Mouse (Mus musculus) lung, postnatal 0 days (tissue): ENCODE results near the gene Commd6. TPM values are rescaled to one million over a fixed set of nuclear protein-coding genes. Genes with fewer than 3 reads are reported as not detected.
"Not testable (repeated sequence)": the region's sequence is repeated elsewhere in the genome, so short reads cannot be mapped to it uniquely, and the experiment has no call there.

Source experiments
- ATAC-seq: fragments of 200-750 bp; cut with Nextera tagmentation; 2 replicates; pipeline ENCODE4 v1.8.0; 2017; ENCODE audit warnings: moderate library complexity
- DNase-seq: peaks from one replicate; pipeline ENCODE4 v3.0.0-alpha.2; 2016; ENCODE audit warnings: low spot score
- H3K27ac ChIP-seq: fragments of 300-500 bp; sonication (generic); 2 replicates; pipeline ENCODE4 v1.5.1; 2014; ENCODE audit warnings: antibody characterized with exemption, mild to moderate bottlenecking, low read length, mixed read lengths
- H3K27me3 ChIP-seq: fragments of 300-500 bp; sonication (generic); replicated peaks from 2 replicates; pipeline ENCODE4 v1.6.1; 2014; ENCODE audit warnings: low read length, mixed read lengths; ENCODE audit not compliant: insufficient read depth
- H3K36me3 ChIP-seq: fragments of 300-500 bp; sonication (generic); 2 replicates; pipeline ENCODE4 v1.6.1; 2014; ENCODE audit warnings: low read length, mixed read lengths; ENCODE audit not compliant: insufficient read depth
- H3K4me1 ChIP-seq: fragments of 300-500 bp; sonication (generic); 2 replicates; pipeline ENCODE4 v1.6.1; 2014; ENCODE audit warnings: antibody characterized with exemption, low read depth, low read length, mixed read lengths; ENCODE audit not compliant: insufficient read depth
- H3K4me2 ChIP-seq: fragments of 300-500 bp; sonication (generic); replicated peaks from 2 replicates; pipeline ENCODE4 v1.6.1; 2014; ENCODE audit warnings: low read depth, mild to moderate bottlenecking, low read length, moderate library complexity, mixed read lengths
- H3K4me3 ChIP-seq: fragments of 300-500 bp; sonication (generic); 2 replicates; pipeline ENCODE4 v1.5.1; 2014; ENCODE audit warnings: low read depth, low read length
- H3K9ac ChIP-seq: fragments of 300-500 bp; sonication (generic); replicated peaks from 2 replicates; pipeline ENCODE4 v1.6.1; 2014; ENCODE audit warnings: low read depth, mild to moderate bottlenecking
- H3K9me3 ChIP-seq: fragments of 300-500 bp; sonication (generic); 2 replicates; pipeline ENCODE4 v1.6.1; 2016; ENCODE audit warnings: low read length, mixed read lengths
- CTCF ChIP-seq: IDR thresholded peaks from 2 replicates; pipeline ENCODE4 v1.5.1; 2016; ENCODE audit warnings: antibody characterized with exemption, mild to moderate bottlenecking
- EP300 ChIP-seq: IDR thresholded peaks from 2 replicates; pipeline ENCODE4 v1.6.1; 2016; ENCODE audit warnings: antibody characterized with exemption, mild to moderate bottlenecking, control low read depth
- WGBS: fragments of 180-500 bp; shearing (Covaris S2); extraction: QIAGEN DNeasy Blood & Tissue Kit; methylation state at CpG from one replicate; pipeline ENCODE4 v1.1.7; 2014; 5-methylcytosine and 5-hydroxymethylcytosine counted together
- polyA plus RNA-seq: library from polyadenylated mRNA; unstranded; fragments of >200 nt; fragmentation: Nextera tagmentation; extraction: Ambion mirVana; gene quantifications from 2 replicates; pipeline ENCODE4 v1.2.1, GENCODE M21; 2015

The Commd6 gene
- polyA plus RNA-seq, 1 experiment from 2014 or later, result 86.3 TPM

GRCm38 (mm10) chr14:101591101-101591500, 49.4 kb downstream of the Commd6 start:
- H3K4me3 ChIP-seq, result no peak overlapping the region
- H3K4me1 ChIP-seq, result no peaks in the 10 kb centered on the region
- ATAC-seq (no peak), DNase-seq (no peak)
- H3K9ac ChIP-seq, result no peak overlapping the region
- H3K9me3 ChIP-seq, result no peaks in the 10 kb centered on the region
- WGBS, result 88% methylated on average over 5 of the region's 5 CpGs
- no peaks in the 10 kb centered on the region for H3K36me3 ChIP-seq
- no peaks in the 10 kb centered on the region for H3K27me3 ChIP-seq
- no peak for TF ChIP-seq EP300
- TF ChIP-seq CTCF, result no peak
- no peak overlapping the region for H3K27ac ChIP-seq
- H3K4me2 ChIP-seq, result no peak overlapping the region

- H3K4me2 ChIP-seq, H3K27ac ChIP-seq, H3K9me3 ChIP-seq, H3K27me3 ChIP-seq, H3K4me3 ChIP-seq, H3K4me1 ChIP-seq, DNase-seq, H3K9ac ChIP-seq, H3K36me3 ChIP-seq, ATAC-seq: not testable (repeated sequence)
- 65% methylated on average over 2 of the region's 4 CpGs for WGBS
These were observed 52.1 kb downstream of the Commd6 start for GRCm38 (mm10) chr14:101588209-101588991.

GRCm38 (mm10) chr14:101587366-101588040, 53.0 kb downstream of the Commd6 start:
- not testable (repeated sequence) for H3K27ac ChIP-seq, ATAC-seq
- 54% methylated on average over 4 of the region's 6 CpGs for WGBS

GRCm38 (mm10) chr14:101586096-101586495, 54.4 kb downstream of the Commd6 start:
- no peaks in the 10 kb centered on the region for H3K36me3 ChIP-seq
- H3K4me1 ChIP-seq, result no peaks in the 10 kb centered on the region
- ATAC-seq (no peak), DNase-seq (no peak)
- H3K4me2 ChIP-seq, result no peak overlapping the region
- no peak overlapping the region for H3K9ac ChIP-seq
- no peak overlapping the region for H3K4me3 ChIP-seq
- TF ChIP-seq EP300, result no peak
- no peak for TF ChIP-seq CTCF
- H3K27ac ChIP-seq, result no peak overlapping the region
- no peaks in the 10 kb centered on the region for H3K27me3 ChIP-seq
- 63% methylated on average over 7 of the region's 7 CpGs for WGBS
- no peaks in the 10 kb centered on the region for H3K9me3 ChIP-seq

More at GRCm38 (mm10) chr14:101587366-101588040, 53.0 kb downstream of the Commd6 start:
- DNase-seq, H3K27me3 ChIP-seq, H3K4me2 ChIP-seq, H3K9me3 ChIP-seq, H3K36me3 ChIP-seq, H3K4me3 ChIP-seq, H3K9ac ChIP-seq, H3K4me1 ChIP-seq: not testable (repeated sequence)

Other genes starting within 250 kb of the Commd6 start
- gene Tbc1d4, start 31.5 kb downstream of the Commd6 start, polyA plus RNA-seq, result 8.5 and 11.6 TPM in 2 replicates
- 43.0 and 48.6 TPM in 2 replicates for gene Uchl3, start 13.3 kb upstream of the Commd6 start, polyA plus RNA-seq
- gene Gm9922, start 89.1 kb upstream of the Commd6 start, polyA plus RNA-seq, result 1.9 and 2.1 TPM in 2 replicates
- 125 and 152 TPM in 2 replicates for gene Lmo7, start 89.3 kb upstream of the Commd6 start, polyA plus RNA-seq